10 mouse cellular contexts compared by ENCODE assay signal in genomic region chr7:90095766-90096372, GRCm38 (mm10). TPM values are rescaled to one million over a fixed set of nuclear protein-coding genes. Genes with fewer than 3 reads are reported as not detected.
A peak's percentile ranks its signal among the peaks of the same experiment; 100 is the strongest.
DNase-seq lines count a peak whose midpoint lies in the region; TF ChIP-seq lines count a peak whose summit lies in the region.
"Had no signal": no experiment of that assay in that cellular context is flagged by ENCODE, and none has a peak within 500 bp of the region (broad histone marks: within the 10 kb centered on the region; RNA-seq: fewer than 3 reads in every experiment).

No protein-coding gene starts in this region.

- no peak overlapping the region for H3K27ac ChIP-seq in gastrocnemius, adult 2 months
- H3K27ac ChIP-seq: limb, embryonic 13.5 days had no signal

- no peak overlapping the region for H3K4me3 ChIP-seq in gastrocnemius, adult 2 months
- H3K4me3 ChIP-seq: limb, embryonic 13.5 days had no signal

- intact Hi-C loops in gastrocnemius, adult 2 months (cut with DNase I), result no loop called here

- no peak for TF ChIP-seq CTCF in gastrocnemius, adult 2 months (IDR thresholded peaks at IDR 0.05)
- TF ChIP-seq CTCF in brain, embryonic 14.5 days (IDR thresholded peaks at IDR 0.05; ENCODE audit: borderline replicate concordance, extremely low read depth, insufficient read depth, insufficient read length), result no peak

- DNase-seq in gastrocnemius, adult 2 months, result peak; percentile 44
- no peak for DNase-seq in gastrocnemius, adult 8-10 months (ENCODE audit: low spot score in 2 of 2)
- DNase-seq in kidney, postnatal 36 days, result peak; percentile 25 to 45
- DNase-seq in kidney, postnatal 4 days, result no peak
- DNase-seq in brain, embryonic 14.5 days (ENCODE audit: low read depth), result peak; percentile 92
- DNase-seq in lung, postnatal 10 days, result peak; percentile 86
- DNase-seq in thymus, postnatal 36 days, result no peak
- DNase-seq in B cell, adult 2 months, result no peak
- DNase-seq: layer of hippocampus, adult 9-11 months had no signal

- no peak for TF ChIP-seq POLR2A in brain, embryonic 14.5 days (IDR thresholded peaks at IDR 0.05; ENCODE audit: borderline replicate concordance, extremely low read depth, insufficient read depth, insufficient read length, poor library complexity, severe bottlenecking)

RNA-seq across cellular contexts. Expression of gene Picalm, which starts 34.1 kb away (rescaled TPM):
- total RNA-seq in gastrocnemius, adult 2 months (2021), result 10 to 100 TPM; 87.9 to 93.4 TPM
- 10 to 100 TPM; 64.1 to 79.4 (median 77.9) TPM for total RNA-seq in gastrocnemius, adult 8-10 months (2022)
- 182 and 193 TPM in 2 replicates for polyA plus RNA-seq in brain, embryonic 14.5 days (2012; rRNA removed)

Comparison
In these comparisons a context has a peak if more than half of its experiments do, and no peak if none do; other contexts are left out.
1. DNase-seq: peak in gastrocnemius, adult 2 months (single experiment), kidney, postnatal 36 days (2 of 2), brain, embryonic 14.5 days (single experiment) and lung, postnatal 10 days (single experiment); none in gastrocnemius, adult 8-10 months (0 of 2), kidney, postnatal 4 days (0 of 2), thymus, postnatal 36 days (0 of 2) and B cell, adult 2 months (0 of 2).